Mouse (Mus musculus): ENCODE measurements at regions not wholly inside any gene's neighbourhood (a gene's known extent, or its start where the extent isn't known, plus 50 kb on each side); places are given as distances from the start of the nearest gene placed in this dataset.

- TF ChIP-seq MAX (IDR thresholded peaks at IDR 0.05; ENCODE audit: low read length): no peak
- no peak for TF ChIP-seq MAFK (IDR thresholded peaks at IDR 0.05; ENCODE audit: borderline replicate concordance, low read depth, low read length)
- no peak for TF ChIP-seq SMC3 (IDR thresholded peaks at IDR 0.05; ENCODE audit: low read depth, low read length)
- no peak for TF ChIP-seq SIN3A (IDR thresholded peaks at IDR 0.05; ENCODE audit: low read length)
- Histone ChIP-seq H3K9me3 (replicated peaks; ENCODE audit: insufficient read depth, low read length) (no peaks in the 10 kb centered on the region), H3K36me3 (ENCODE audit: control insufficient read depth in 1 of 2, insufficient read depth in 2 of 2, low read length in 2 of 2) (no peaks in the 10 kb centered on the region), H3K9ac (ENCODE audit: control insufficient read depth, low read depth, low read length, poor library complexity, severe bottlenecking) (no peak overlapping the region), H3K27ac (ENCODE audit: control insufficient read depth, low read depth, low read length) (no peak overlapping the region), H3K27me3 (ENCODE audit: control insufficient read depth in 1 of 2, insufficient read depth in 2 of 2, low read length in 2 of 2) (no peaks in the 10 kb centered on the region; a peak in 1 of 4 replicates), H3K4me1 (ENCODE audit: control insufficient read depth in 1 of 2, insufficient read depth in 2 of 2, low read length in 2 of 2) (no peaks in the 10 kb centered on the region), H3K79me2 (ENCODE audit: control insufficient read depth, insufficient read depth, low read length, poor library complexity) (no peaks in the 10 kb centered on the region), H3K4me3 (ENCODE audit: control insufficient read depth in 1 of 2, insufficient read depth in 1 of 2, low read depth in 2 of 2, low read length in 2 of 2) (no peak overlapping the region)
- no peak for DNase-seq (ENCODE audit: low read depth, low spot score)
These were observed 132.9 kb upstream of the Dlx6 start for GRCm38 (mm10) chr6:6730259-6730658.

GRCm38 (mm10) chr6:6745394-6745793 is 117.7 kb upstream of the Dlx6 start:
- Histone ChIP-seq H3K36me3 (ENCODE audit: control insufficient read depth in 1 of 2, insufficient read depth in 2 of 2, low read length in 2 of 2) (no peaks in the 10 kb centered on the region), H3K9ac (ENCODE audit: control insufficient read depth, low read depth, low read length, poor library complexity, severe bottlenecking) (no peak overlapping the region), H3K27me3 (ENCODE audit: control insufficient read depth in 1 of 2, insufficient read depth in 2 of 2, low read length in 2 of 2) (no peaks in the 10 kb centered on the region), H3K4me1 (ENCODE audit: control insufficient read depth in 1 of 2, insufficient read depth in 2 of 2, low read length in 2 of 2) (no peaks in the 10 kb centered on the region), H3K9me3 (replicated peaks; ENCODE audit: insufficient read depth, low read length) (no peaks in the 10 kb centered on the region), H3K27ac (ENCODE audit: control insufficient read depth, low read depth, low read length) (no peak overlapping the region), H3K79me2 (ENCODE audit: control insufficient read depth, insufficient read depth, low read length, poor library complexity) (no peaks in the 10 kb centered on the region), H3K4me3 (ENCODE audit: control insufficient read depth in 1 of 2, insufficient read depth in 1 of 2, low read depth in 2 of 2, low read length in 2 of 2) (no peak overlapping the region)
- TF ChIP-seq POLR2A (IDR thresholded peaks at IDR 0.05; ENCODE audit: control insufficient read depth in 1 of 2, insufficient read depth in 1 of 2, low read depth in 1 of 2, low read length in 2 of 2, poor library complexity in 1 of 2): no peak
- TF ChIP-seq CHD2 (IDR thresholded peaks at IDR 0.05; ENCODE audit: low read length): no peak
- TF ChIP-seq ZKSCAN1 (IDR thresholded peaks at IDR 0.05; ENCODE audit: low read depth, low read length): no peak
- TF ChIP-seq ELF1 (IDR thresholded peaks at IDR 0.05; ENCODE audit: low read depth, low read length): no peak
- TF ChIP-seq MXI1 (IDR thresholded peaks at IDR 0.05; ENCODE audit: low read depth, low read length): no peak
- no peak for DNase-seq (ENCODE audit: low read depth, low spot score)

- DNase-seq (ENCODE audit: low read depth, low spot score): no peak
- Histone ChIP-seq H3K9me3 (replicated peaks; ENCODE audit: insufficient read depth, low read length) (no peaks in the 10 kb centered on the region), H3K4me3 (ENCODE audit: control insufficient read depth in 1 of 2, insufficient read depth in 1 of 2, low read depth in 2 of 2, low read length in 2 of 2) (no peak overlapping the region), H3K27me3 (ENCODE audit: control insufficient read depth in 1 of 2, insufficient read depth in 2 of 2, low read length in 2 of 2) (no peaks in the 10 kb centered on the region), H3K36me3 (ENCODE audit: control insufficient read depth in 1 of 2, insufficient read depth in 2 of 2, low read length in 2 of 2) (no peaks in the 10 kb centered on the region), H3K27ac (ENCODE audit: control insufficient read depth, low read depth, low read length) (no peak overlapping the region), H3K4me1 (ENCODE audit: control insufficient read depth in 1 of 2, insufficient read depth in 2 of 2, low read length in 2 of 2) (no peaks in the 10 kb centered on the region), H3K9ac (ENCODE audit: control insufficient read depth, low read depth, low read length, poor library complexity, severe bottlenecking) (no peak overlapping the region), H3K79me2 (ENCODE audit: control insufficient read depth, insufficient read depth, low read length, poor library complexity) (no peaks in the 10 kb centered on the region)
- no peak for TF ChIP-seq SMC3 (IDR thresholded peaks at IDR 0.05; ENCODE audit: low read depth, low read length)
- TF ChIP-seq CHD1 (IDR thresholded peaks at IDR 0.05; ENCODE audit: low read depth, low read length): no peak
- no peak for TF ChIP-seq ZMIZ1 (IDR thresholded peaks at IDR 0.05; ENCODE audit: low read depth, low read length)
- no peak for TF ChIP-seq USF2 (IDR thresholded peaks at IDR 0.05; ENCODE audit: borderline replicate concordance in 1 of 2, insufficient read depth in 1 of 2, low read depth in 1 of 2, low read length in 2 of 2)
- no peak for TF ChIP-seq ETS1 (IDR thresholded peaks at IDR 0.05; ENCODE audit: low read depth, low read length)
- no peak for TF ChIP-seq HCFC1 (IDR thresholded peaks at IDR 0.05; ENCODE audit: low read depth, low read length)
- no peak for TF ChIP-seq GATA1 (IDR thresholded peaks at IDR 0.05; ENCODE audit: low read depth, low read length)
- no peak for TF ChIP-seq USF1 (IDR thresholded peaks at IDR 0.05; ENCODE audit: low read depth, low read length)
- TF ChIP-seq UBTF (IDR thresholded peaks at IDR 0.05; ENCODE audit: borderline replicate concordance, insufficient read depth, low read depth, low read length): no peak
- TF ChIP-seq SIN3A (IDR thresholded peaks at IDR 0.05; ENCODE audit: low read length): no peak
- TF ChIP-seq RAD21 (IDR thresholded peaks at IDR 0.05; ENCODE audit: low read depth, low read length): no peak
- TF ChIP-seq TAL1 (IDR thresholded peaks at IDR 0.05; ENCODE audit: low read length): no peak
- no peak for TF ChIP-seq MAFK (IDR thresholded peaks at IDR 0.05; ENCODE audit: borderline replicate concordance, low read depth, low read length)
- no peak for TF ChIP-seq RCOR1 (IDR thresholded peaks at IDR 0.05; ENCODE audit: low read depth, low read length)
- no peak for TF ChIP-seq POLR2AphosphoS2 (IDR thresholded peaks at IDR 0.05; ENCODE audit: low read length)
- no peak for TF ChIP-seq POLR2A (IDR thresholded peaks at IDR 0.05; ENCODE audit: control insufficient read depth in 1 of 2, insufficient read depth in 1 of 2, low read depth in 1 of 2, low read length in 2 of 2, poor library complexity in 1 of 2)
- no peak for TF ChIP-seq ZC3H11A (IDR thresholded peaks at IDR 0.05; ENCODE audit: low read depth, low read length)
- no peak for TF ChIP-seq TCF12 (IDR thresholded peaks at IDR 0.05; ENCODE audit: low read depth, low read length)
These were observed 84.0 kb upstream of the Dlx6 start for GRCm38 (mm10) chr6:6779157-6779556.
